Mouse (Mus musculus) kidney, adult 2 months (tissue): Measurements from ENCODE around the gene Isy1. TPM values are rescaled to one million over a fixed set of nuclear protein-coding genes. Genes with fewer than 3 reads are reported as not detected.
A peak's percentile ranks its signal among the peaks of the same experiment; 100 is the strongest.

Experiments used
- DNase-seq: peaks from one replicate; pipeline ENCODE4 v3.0.0; 2021
- H3K27ac ChIP-seq: fragments of 200-500 bp; 2 replicates; pipeline ENCODE4 v1.5.1; 2012; ENCODE audit warnings: low read depth, low read length, control low read depth, inconsistent platforms; ENCODE audit not compliant: insufficient read depth
- H3K27me3 ChIP-seq: fragments of 200-500 bp; replicated peaks from 2 replicates; pipeline ENCODE4 v1.6.1; 2012; ENCODE audit warnings: mild to moderate bottlenecking, moderate library complexity, low read length, inconsistent platforms; ENCODE audit not compliant: control insufficient read depth, insufficient read depth
- H3K36me3 ChIP-seq: fragments of 200-500 bp; 2 replicates; pipeline ENCODE4 v1.6.1; 2012; ENCODE audit warnings: mild to moderate bottlenecking, moderate library complexity, low read length, inconsistent platforms; ENCODE audit not compliant: control insufficient read depth, insufficient read depth
- H3K4me1 ChIP-seq: fragments of 200-500 bp; 2 replicates; pipeline ENCODE4 v1.6.1; 2011; ENCODE audit warnings: low read length; ENCODE audit not compliant: control insufficient read depth, insufficient read depth
- H3K4me3 ChIP-seq: fragments of 200-500 bp; 2 replicates; pipeline ENCODE4 v1.5.1; 2011; ENCODE audit warnings: mild to moderate bottlenecking, low read depth, low read length, control low read depth; ENCODE audit not compliant: insufficient read depth
- CTCF ChIP-seq: fragments of 200-500 bp; conservative IDR thresholded peaks from 2 replicates; pipeline ENCODE4 v1.5.1; 2011; ENCODE audit warnings: low read depth, mild to moderate bottlenecking, control low read depth, low read length, moderate library complexity, mixed read lengths; ENCODE audit not compliant: insufficient read depth, insufficient read length
- POLR2A ChIP-seq: fragments of 200-500 bp; IDR thresholded peaks from one replicate; pipeline ENCODE4 v1.6.1; 2011; ENCODE audit warnings: low read depth, low read length, control low read depth
- WGBS: fragments of 180-500 bp; shearing (Covaris S2); methylation state at CpG from one replicate; pipeline ENCODE4 v1.1.7; 2018; 5-methylcytosine and 5-hydroxymethylcytosine counted together
- polyA plus RNA-seq: library from polyadenylated mRNA; depleted of rRNA; stranded (reverse); fragments of >200 nt; gene quantifications from 2 replicates; pipeline ENCODE4 v1.2.3, GENCODE M21; 2012

Isy1 gene
- polyA plus RNA-seq, 1 experiment: 14.1 TPM

- Histone ChIP-seq H3K4me1 (peaks cover 14% of the 10 kb centered on the region), H3K4me3 (no peak overlapping the region), H3K27ac (no peak overlapping the region), H3K36me3 (no peaks in the 10 kb centered on the region), H3K27me3 (no peaks in the 10 kb centered on the region)
- 85% methylated on average over 7 of the region's 7 CpGs for WGBS
- DNase-seq: no peak
- TF ChIP-seq POLR2A (no peak), CTCF (no peak)
Observed at GRCm38 (mm10) chr6:87805448-87805847, 33.1 kb downstream of the Isy1 start.

DNA sequence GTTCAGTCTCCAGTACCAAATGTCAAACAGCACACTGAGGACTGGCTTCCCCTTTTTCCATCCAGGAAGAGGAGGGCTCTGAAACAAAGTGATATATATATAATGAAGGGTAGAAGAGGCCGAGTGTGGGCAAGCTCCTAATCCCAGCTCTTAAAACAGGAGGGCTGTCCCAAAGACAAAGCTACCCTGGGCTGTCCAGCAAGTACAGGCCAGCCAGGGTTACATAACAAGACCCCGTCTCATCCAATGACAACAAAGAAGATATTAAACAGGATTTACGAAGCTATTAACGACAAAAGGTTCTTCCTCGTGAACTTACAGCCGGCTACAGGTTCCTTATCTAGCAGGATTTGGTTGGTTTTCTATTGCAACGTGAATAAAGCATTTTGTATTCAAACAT is 33.7 kb downstream of the Isy1 start:
- no peak overlapping the region for H3K27ac ChIP-seq
- no peak overlapping the region for H3K4me3 ChIP-seq
- H3K4me1 ChIP-seq: peaks cover 12% of the 10 kb centered on the region
- H3K27me3 ChIP-seq: no peaks in the 10 kb centered on the region
- TF ChIP-seq CTCF (no peak), POLR2A (no peak)
- H3K36me3 ChIP-seq: no peaks in the 10 kb centered on the region
- DNase-seq: no peak
- 68% methylated on average over 7 of the region's 7 CpGs for WGBS

DNA sequence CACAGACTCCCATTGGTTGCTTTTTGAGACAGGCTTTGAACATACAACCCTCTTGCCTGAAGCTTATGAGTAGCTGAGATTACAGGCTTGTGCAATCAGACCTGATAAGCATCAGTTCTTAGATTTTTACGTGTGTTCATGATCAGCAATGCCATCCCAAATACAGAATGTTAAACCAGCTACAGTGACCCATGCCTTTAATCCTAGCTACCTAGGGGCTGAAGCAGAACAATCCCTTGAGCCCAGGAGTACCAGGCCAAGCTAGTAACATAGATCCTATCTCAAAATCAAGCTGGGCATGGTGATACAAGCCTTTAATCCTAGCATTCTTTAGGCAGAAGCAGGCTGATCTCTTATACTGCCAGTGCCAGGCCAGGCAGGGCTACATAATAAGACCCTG is 34.6 kb downstream of the Isy1 start:
- Histone ChIP-seq H3K27me3 (no peaks in the 10 kb centered on the region), H3K36me3 (no peaks in the 10 kb centered on the region), H3K27ac (no peak overlapping the region), H3K4me3 (no peak overlapping the region), H3K4me1 (peaks cover 4% of the 10 kb centered on the region)
- no peak for TF ChIP-seq POLR2A
- no peak for TF ChIP-seq CTCF
- DNase-seq: no peak
- 67% methylated on average over 1 of the region's 1 CpGs for WGBS

DNA sequence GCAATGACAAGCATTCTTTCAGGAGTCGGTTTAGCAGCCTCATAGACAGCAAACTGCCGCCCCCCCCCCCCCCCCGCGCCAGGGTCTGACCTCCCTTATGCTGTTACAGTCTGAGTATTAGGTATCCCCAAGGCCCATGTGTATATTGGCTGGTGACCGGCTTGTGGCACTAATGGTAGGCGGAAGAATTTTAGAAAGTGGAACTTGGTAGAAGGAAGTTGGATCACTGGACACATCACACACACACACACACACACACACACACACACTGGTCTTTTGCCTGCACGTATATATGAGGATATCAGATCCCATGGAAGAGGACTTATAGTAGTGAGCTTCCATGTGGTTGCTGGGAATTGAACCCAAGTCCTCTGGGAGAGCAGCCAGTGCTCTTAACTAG is 36.1 kb downstream of the Isy1 start:
- no peak overlapping the region for H3K27ac ChIP-seq
- H3K27me3 ChIP-seq: no peaks in the 10 kb centered on the region
- 87% methylated on average over 7 of the region's 7 CpGs for WGBS
- H3K4me3 ChIP-seq: no peak overlapping the region
- H3K4me1 ChIP-seq: peaks cover 4% of the 10 kb centered on the region; the same call in 1 of the 2 replicates
- TF ChIP-seq CTCF (no peak), POLR2A (no peak)
- no peaks in the 10 kb centered on the region for H3K36me3 ChIP-seq
- DNase-seq: no peak

DNA sequence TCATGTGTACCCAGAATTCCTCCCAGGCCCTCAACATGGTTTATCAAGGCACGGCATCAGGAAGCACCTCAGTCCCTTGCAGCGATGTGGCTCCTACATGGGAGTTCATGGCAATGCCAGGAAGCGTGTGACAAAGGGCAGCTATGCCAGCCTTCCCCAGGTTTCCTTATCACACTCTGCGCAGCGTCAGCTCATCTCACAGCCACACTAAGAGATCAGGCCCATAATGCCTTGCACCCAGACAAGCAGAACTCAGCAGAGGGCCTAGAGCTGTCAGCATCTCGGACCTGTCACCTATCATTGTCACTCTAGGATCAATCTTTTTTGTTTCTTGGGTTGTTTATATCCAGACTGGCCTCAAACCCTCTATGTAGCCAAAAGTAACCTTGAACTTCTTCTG is 39.0 kb downstream of the Isy1 start:
- H3K27ac ChIP-seq: no peak overlapping the region
- 89% methylated on average over 6 of the region's 6 CpGs for WGBS
- TF ChIP-seq CTCF (no peak), POLR2A (no peak)

GRCm38 (mm10) chr6:87797321-87797720 is 41.3 kb downstream of the Isy1 start:
- Histone ChIP-seq H3K4me1 (no peaks in the 10 kb centered on the region; the same call in 1 of the 2 replicates), H3K4me3 (no peak overlapping the region), H3K27ac (no peak overlapping the region), H3K27me3 (no peaks in the 10 kb centered on the region), H3K36me3 (no peaks in the 10 kb centered on the region; the same call in 1 of the 2 replicates)
- 11% methylated on average over 2 of the region's 2 CpGs for WGBS
- TF ChIP-seq CTCF (no peak), POLR2A (no peak)
- DNase-seq: peak; percentile 51

More for the DNA sequence above, 39.0 kb downstream of the Isy1 start:
- Histone ChIP-seq H3K27me3 (no peaks in the 10 kb centered on the region), H3K4me1 (no peaks in the 10 kb centered on the region; the same call in 1 of the 2 replicates), H3K36me3 (no peaks in the 10 kb centered on the region), H3K4me3 (no peak overlapping the region)
- no peak for DNase-seq

DNA sequence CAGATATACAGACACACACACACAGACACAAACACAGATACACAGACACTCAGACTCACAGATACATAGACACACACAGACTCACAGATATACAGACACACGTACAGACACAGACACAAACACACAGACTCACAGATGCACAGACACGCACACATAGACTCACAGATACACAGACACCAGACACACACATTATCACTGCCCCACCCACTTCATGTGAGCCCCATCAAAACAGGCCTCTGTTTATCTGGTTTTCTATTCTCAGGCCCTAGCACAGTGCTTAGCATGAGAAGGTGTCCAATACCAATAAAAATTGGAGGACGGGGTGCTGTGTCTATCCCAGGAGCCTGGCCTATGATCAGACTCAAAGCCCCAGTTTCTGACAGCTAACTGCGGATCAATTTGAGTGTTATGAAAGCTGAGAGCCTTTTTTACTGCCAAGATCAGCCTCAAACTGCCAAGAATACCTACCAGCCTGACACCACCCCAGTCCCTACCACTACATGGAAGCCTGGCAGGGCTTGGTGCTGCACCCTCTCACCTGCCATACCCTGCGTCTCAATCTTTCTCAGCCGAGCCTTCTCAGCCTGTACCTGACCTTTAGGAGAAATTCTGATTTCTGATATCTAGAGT is 42.2 kb downstream of the Isy1 start:
- no peaks in the 10 kb centered on the region; the same call in 1 of the 2 replicates for H3K4me1 ChIP-seq
- no peak for TF ChIP-seq POLR2A
- TF ChIP-seq CTCF: no peak
- no peak overlapping the region for H3K27ac ChIP-seq
- H3K4me3 ChIP-seq: no peak overlapping the region
- H3K36me3 ChIP-seq: no peaks in the 10 kb centered on the region; the same call in 1 of the 2 replicates
- no peaks in the 10 kb centered on the region for H3K27me3 ChIP-seq
- WGBS: 96% methylated on average over 6 of the region's 6 CpGs
- no peak for DNase-seq
